Mouse (Mus musculus) cortical plate, adult 2 months (tissue): Measurements from ENCODE around the gene Slc23a2.

Experiments used
- CTCF ChIP-seq: fragments of 200-500 bp; IDR thresholded peaks from 2 replicates; pipeline ENCODE4 v1.5.1; 2011; ENCODE audit warnings: mild to moderate bottlenecking, control low read depth, low read length; ENCODE audit not compliant: insufficient read depth; ENCODE audit errors: extremely low read depth
- POLR2A ChIP-seq: fragments of 200-500 bp; IDR thresholded peaks from 2 replicates; pipeline ENCODE4 v1.6.1; 2011; ENCODE audit warnings: mild to moderate bottlenecking, low read length, control low read depth; ENCODE audit not compliant: insufficient read depth; ENCODE audit errors: extremely low read depth

GRCm38 (mm10) chr2:132190602-132191161, 45.8 kb upstream of the Slc23a2 start:
- TF ChIP-seq CTCF, result no peak
- TF ChIP-seq POLR2A, result no peak
